Mouse (Mus musculus): ENCODE results near the gene 7530416G11Rik.

The 7530416G11Rik gene

DNA sequence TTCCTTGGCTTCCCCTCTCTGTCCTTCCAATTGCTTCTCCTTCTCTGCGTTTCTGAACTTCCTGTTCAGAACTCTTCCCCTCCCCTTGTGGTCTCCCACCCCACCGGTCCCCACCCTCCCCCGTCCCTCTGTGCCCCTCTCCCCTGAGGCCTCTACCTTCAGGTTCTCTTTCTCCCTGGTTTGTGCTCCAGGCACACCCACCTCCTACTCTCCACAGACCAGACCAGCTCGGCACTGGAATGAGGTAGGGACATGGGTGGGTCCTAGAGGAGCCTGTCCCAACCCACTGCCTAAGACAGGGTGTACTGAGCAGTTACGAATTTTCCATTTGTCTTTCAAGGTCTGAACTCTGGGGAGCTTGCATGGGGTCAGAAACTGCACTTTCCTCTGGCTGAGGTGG, 23.1 kb downstream of the 7530416G11Rik start:
- no peak for DNase-seq (ENCODE audit: low read depth)

DNA sequence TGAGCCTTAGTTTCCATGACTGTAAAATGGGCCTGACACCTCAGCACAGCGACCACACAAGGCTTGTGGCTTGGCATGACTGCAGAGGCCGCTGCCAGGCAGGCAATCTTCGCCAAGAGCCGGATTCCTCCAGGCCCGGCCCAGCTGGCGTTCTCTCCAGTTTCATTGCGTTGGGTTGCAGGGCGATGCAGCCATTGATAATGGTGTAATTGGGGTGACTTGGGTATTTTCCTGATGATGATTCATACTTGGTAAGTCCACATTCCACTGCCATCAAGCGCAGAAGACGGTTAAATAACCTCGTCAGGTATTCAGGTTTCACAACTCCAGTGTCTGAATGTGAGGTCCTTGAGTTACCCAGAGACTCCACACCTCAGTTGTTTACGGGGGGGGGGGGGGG, 23.7 kb downstream of the 7530416G11Rik start:
- no peak for DNase-seq (ENCODE audit: low read depth)

DNA sequence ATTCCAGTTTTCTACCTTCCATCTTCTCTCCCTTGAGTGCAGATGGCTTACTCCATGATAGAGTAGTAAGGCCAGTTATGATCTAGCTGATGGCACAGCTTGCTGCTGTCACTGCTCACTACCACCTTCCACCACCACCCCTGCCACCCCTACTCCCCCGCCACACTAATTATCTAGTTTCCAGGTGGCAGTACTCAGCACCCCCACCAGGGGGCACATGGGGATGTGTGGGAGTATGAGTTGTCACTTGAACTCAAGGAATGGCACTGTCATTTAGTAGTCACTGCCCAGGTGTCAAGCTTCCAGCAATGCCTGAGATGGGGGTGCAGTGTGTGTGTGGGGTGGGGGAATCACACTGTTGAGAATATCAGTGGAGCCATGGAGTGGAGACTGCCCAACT, 25.4 kb downstream of the 7530416G11Rik start:
- peak; percentile 74 for DNase-seq (ENCODE audit: low read depth)

DNA sequence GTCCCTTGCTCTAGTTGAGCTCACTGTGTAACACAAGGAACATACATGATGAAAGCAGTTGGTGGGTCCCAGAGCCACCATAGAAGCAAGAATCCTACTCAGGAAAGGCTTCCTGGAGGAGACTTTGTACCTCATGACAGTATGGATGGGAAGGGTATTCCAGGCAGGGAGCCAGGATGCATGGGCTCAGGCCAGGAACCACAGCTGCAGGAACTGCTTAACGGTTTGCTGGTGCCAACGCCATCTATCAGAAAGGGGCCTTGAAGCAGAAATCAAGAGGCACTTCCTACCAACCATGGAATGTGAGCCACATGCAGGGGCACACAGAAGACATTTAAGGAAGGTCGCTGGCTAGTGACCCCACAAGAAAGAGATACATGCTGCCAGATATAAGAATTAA, 28.3 kb downstream of the 7530416G11Rik start:
- DNase-seq (ENCODE audit: low read depth): no peak

DNA sequence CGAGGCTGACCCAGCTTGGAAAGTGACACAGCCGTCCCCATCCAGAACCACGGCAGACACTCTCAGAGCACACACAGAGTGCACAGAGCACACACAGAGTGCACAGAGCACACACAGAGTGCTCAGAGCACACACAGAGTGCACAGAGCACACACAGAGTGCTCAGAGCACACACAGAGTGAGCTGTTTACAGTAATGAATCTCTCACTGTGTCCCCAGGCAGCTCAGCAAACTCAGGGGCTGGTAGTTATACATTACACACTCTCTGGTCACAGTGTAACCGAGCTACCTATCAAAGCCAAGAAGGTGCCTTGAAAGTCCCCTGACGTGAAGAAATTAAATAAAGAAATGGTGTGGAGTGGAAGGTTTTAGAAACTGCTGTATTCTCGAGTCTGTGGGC, 33.6 kb downstream of the 7530416G11Rik start:
- no peak for DNase-seq (ENCODE audit: low read depth)

DNA sequence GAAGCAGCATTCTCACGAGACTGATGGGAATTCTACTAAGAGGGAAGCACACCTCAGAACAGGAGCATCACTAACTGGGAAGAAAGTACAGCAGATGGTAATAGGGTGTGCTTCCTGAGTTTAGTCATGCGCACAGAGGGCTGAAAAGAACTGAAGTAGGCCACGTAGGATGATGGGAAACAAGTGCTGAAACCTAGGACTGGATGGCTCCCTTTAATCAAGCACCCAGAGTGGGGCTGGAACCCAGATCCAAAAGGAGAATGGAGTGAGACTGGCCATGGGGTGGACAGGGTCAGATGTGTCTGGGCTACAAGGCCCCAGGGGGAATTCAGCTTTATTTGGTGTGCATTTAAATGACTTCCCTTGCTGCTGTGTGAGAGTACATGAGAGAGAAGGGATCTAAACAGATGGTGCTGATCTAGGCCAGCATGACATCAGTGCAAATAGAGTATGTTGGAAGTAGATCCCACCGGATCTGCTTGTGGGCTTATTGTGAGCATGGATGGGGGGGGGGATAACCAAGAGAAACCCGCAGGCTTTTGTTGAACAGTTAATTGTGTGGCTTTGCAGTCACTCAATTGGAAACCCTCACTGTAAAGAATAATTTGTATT, 36.5 kb downstream of the 7530416G11Rik start:
- no peak for DNase-seq (ENCODE audit: low read depth)

DNA sequence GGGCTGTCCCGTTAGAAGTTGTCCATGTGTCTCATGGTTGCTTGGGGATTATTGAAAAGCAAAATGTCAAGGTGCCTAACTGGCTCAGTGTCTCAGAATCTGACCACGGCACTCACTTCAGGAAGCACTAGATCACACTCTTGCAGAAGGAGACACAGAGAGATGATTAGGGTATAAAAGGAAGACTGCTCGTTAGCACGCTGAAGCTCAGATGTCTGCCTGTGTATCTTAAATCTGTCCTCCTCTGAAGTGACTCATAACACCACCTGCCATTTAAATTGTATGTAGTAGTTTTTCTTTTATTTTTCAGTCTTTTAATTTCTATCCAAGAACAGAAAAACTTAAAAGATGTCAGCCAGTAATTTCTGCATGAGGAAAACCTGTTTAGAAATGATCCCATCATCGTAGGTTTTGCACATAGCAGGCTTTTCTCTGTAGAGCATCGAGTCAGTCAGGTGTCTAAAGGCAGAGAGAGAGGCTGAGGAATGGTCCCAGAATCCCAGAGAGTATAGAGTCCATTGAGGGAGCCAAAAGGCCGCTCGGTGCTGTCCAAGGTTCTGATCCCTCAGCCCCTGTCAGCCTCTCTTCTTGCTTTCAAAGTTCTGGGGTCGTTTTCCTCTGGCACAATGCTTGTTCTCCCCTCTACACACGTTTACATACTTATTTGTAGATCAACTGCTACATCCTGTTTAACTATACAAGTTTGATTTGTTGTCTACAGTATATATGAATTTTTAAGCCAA, 38.0 kb downstream of the 7530416G11Rik start:
- DNase-seq (ENCODE audit: low read depth): no peak

DNA sequence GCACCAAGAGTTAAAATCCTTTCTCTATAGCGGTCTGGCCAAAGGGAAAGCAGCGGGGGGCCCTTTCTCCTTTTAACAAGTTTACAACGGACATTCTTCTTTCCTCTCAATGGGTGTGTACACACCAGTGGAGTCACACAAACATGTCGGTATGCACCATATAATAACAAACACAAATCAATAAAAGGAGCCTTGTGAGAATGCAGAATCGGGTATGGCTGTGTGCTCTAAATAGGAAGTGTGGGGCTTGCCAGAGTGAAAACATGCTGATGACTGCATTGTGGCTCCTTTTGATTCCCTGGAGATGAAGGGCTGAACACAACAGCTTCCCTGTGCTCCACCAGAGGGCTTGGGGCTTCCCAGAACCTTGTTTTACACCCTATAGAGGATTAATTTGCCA, 38.8 kb downstream of the 7530416G11Rik start:
- DNase-seq (ENCODE audit: low read depth): no peak

DNA sequence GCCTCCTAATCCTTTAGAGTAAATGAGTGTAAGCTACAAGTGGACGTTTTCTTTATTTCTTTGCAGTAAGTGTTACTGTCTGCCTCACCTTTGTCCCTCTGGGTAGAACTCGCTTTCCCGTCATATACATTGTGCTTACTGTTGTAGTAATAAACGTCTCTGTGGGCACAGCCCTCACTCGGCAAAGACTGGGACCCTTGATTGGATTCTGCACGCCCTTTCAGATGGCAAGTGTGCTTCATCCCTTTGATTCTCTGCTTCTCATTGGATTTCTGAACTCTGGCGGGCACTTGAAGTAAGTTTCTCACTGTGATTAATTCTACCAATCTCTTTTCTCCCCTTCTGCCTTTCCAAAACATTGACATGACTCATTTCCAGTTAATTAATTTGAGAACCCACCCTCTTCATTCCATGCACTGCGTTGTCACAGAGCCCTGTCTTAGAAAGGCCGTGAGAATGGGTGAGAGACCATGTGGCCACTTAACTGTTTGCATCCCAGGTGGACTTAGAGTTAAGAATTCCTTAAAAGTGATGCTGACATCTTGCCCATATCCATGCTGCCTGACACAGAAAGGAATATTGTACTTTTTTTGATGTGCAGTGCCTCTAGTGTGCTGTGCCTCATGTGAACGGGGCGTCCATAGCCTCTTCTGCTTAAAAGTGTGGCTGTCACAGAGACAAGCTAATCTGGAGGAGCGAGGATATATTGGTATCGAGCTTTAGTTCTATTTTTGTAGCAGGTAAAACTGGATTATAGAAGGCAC, 39.8 kb downstream of the 7530416G11Rik start:
- DNase-seq (ENCODE audit: low read depth): no peak

DNA sequence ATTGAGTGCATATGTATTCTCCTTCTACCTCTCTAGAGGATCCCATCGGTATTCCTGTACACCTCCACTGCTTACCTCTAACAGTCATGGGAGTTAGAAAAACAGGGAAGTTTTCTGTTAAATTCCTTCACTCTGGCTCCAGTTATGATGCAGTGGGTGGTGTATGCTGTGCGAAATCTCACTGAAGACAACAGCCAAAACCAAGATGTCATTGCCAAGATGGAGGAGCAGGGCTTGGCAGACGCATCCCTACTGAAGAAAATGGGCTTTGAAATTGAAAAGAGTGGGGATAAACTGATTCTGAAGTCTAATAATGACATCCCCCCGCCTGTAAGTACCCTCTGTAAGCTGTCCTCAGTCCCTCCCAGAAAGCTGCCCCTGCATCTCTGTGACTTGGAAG, 40.9 kb downstream of the 7530416G11Rik start:
- DNase-seq (ENCODE audit: low read depth): no peak

DNA sequence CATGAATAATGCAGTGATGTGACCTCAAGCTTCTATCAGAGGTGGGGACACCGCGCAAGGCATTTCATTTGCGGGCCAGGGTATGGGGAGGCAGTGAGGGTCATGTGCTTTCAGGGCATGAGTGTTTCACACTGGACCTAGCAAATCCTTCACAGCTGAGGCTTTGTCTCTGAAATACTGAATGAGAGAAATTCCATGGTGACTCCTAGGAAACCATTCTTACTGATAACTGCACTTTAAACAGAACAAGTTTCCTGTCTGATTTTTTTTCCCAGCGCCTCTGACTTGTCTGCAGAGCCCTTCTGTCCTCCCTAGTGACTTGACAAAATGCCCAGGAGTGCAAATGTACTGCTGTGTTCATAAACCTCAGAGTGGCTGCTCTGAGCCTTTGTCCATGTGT, 41.5 kb downstream of the 7530416G11Rik start:
- no peak for DNase-seq (ENCODE audit: low read depth)

DNA sequence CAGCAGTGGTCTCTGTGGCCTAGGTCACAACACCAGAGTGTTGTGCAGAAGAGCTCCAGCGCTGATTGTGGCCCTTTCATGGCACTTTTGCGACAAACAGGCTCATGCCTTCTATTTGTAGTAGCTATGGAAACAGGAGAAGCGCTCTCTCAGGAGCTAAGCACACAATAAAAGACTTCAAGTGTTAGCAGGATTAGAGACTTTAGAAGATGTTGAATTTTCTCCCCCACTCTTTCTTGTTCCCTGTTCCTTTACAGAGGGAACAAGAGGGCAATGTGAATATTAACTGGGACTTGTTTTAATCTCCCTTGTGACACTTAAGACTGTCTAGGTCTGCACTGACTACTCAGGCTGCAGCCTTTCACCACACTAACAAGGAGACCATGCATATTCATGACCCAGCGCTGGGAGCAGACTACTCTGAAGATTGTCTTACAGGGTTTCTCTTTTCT, 44.4 kb downstream of the 7530416G11Rik start:
- DNase-seq (ENCODE audit: low read depth): no peak

DNA sequence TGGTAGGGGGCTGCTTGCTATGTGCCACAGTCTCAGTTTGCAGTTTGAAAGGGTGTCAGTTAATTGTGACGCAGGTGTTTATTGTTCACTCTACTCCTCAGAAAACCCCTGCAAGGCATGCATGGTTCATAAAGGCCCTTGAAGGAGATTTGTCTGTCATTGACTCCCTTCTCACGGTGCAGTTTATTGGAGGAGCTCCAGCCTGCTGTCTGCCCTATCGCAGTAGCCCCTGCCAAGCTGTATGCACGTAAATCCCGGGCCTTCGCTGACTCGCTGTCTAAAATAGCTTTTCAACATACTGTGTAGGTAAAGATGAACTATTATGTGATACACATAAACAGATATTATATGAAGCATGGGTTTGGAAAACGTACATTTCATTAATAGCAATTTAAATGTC, 45.2 kb downstream of the 7530416G11Rik start:
- DNase-seq (ENCODE audit: low read depth): no peak

DNA sequence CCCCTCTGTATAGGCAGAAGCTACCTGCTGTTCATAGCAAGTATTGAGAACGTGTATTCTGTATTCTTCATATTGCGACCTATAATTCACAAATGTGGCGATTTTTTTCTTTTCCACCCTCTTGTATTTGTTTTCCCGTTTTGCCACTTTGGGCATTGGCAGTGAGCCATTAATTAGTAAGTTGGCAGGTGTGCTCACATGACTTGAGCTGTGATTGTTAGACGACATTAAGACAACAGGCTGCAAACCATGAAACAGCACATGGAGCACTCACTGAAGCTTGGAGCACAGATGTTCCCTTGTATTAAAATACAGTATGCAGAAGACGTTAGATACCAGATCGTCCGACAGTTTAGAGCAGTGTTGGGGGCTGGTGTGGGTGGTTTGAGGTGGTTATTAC, 46.1 kb downstream of the 7530416G11Rik start:
- DNase-seq (ENCODE audit: low read depth): no peak

DNA sequence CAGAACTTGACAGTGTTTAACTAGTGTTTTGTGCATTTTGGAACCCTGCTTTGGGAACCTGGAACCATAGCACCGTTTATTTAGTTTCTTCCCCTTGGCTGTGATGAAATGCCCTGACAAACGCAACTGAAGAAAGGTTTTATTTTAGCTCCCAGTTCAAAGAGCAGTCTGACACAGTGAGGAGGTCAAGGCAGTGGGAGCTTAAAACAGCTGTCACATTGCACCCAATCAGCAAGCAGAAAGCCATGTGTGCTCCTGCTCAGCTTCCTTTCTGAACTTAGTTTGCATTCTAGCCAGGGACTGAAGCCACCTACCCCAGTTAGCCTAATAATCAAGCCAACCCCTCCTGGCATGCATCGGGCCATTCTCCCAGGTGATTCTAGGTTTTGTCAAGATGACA, 56.4 kb downstream of the 7530416G11Rik start:
- DNase-seq (ENCODE audit: low read depth): no peak
